Mouse (Mus musculus) bone marrow macrophage, adult 2 months (primary cell): ENCODE results near the gene Adpgk.

Source experiments
- CTCF ChIP-seq: IDR thresholded peaks from 2 replicates; pipeline ENCODE4 v1.5.1; 2012; ENCODE audit warnings: low read depth, mild to moderate bottlenecking, low read length, moderate library complexity
- POLR2A ChIP-seq: IDR thresholded peaks from 2 replicates; pipeline ENCODE4 v1.6.1; 2012; ENCODE audit warnings: mild to moderate bottlenecking, low read depth, low read length, borderline replicate concordance

DNA sequence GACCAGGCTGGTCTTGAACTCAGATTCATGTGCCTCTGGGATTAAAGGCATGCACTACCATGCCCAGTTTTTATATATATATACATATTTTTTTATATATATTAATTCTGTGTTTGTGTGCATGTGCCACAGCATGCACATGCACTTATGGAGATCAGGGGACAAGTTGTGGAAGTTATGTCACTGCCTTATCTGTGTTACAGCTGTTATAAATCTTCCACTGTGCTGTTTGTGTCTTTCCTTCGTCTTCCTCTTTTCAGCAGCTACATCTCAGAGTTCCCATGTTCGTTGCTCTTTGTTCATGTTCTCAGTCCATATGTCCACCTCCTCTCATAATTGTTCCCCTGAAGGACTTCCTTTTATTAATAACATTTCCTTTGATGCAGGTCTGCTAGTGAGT is 16.5 kb downstream of the Adpgk start:
- TF ChIP-seq CTCF (no peak), POLR2A (no peak)
